Mouse (Mus musculus): Measurements from ENCODE around the gene Gm3138. TPM values are rescaled to one million over a fixed set of nuclear protein-coding genes. Genes with fewer than 3 reads are reported as not detected.

The Gm3138 gene
- polyA plus RNA-seq (2012; rRNA removed), result not detected in 2 replicates

DNA sequence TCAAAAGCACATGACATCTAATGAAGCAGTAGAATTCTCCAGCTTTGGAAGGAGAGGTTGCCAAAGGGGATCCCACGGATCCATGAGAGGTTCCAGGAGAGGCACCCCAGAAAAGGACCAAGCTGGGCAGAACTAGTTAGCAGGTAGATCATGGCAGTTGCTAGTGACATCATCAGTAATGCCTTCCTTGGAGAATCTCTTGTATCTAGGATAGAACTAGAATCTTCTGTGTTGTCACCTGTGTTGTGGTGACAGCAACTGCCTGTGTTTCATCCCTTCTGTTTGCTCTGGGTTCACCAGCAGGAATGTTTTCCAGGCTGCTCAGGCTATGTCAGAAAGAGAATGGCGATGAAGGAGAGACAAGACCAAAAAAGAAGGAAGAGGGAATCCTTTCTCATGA, at the start of gene Gm3138:
Gene Gm3138 (plus strand): TSS at position 301 of the 400 bp plus-strand sequence.

Other genes starting within 250 kb of the Gm3138 start
- gene Gm5796, start 225.7 kb upstream of the Gm3138 start, polyA plus RNA-seq (2012; rRNA removed), result 0.02 TPM in 1 of 2 replicates, not detected in the other
- gene Gm3115, start 165.5 kb upstream of the Gm3138 start, polyA plus RNA-seq (2012; rRNA removed), result not detected in 2 replicates
- 0.05 and 0.06 TPM in 2 replicates for gene Gm8108, start 139.1 kb upstream of the Gm3138 start, polyA plus RNA-seq (2012; rRNA removed)
- not detected in 2 replicates for gene Gm3127, start 84.6 kb upstream of the Gm3138 start, polyA plus RNA-seq (2012; rRNA removed)
- gene Gm2974, start 67.1 kb upstream of the Gm3138 start, polyA plus RNA-seq (2012; rRNA removed), result not detected in 2 replicates
- not detected in 2 replicates for gene Gm3149, start 67.7 kb downstream of the Gm3138 start, polyA plus RNA-seq (2012; rRNA removed)
- gene 2610042L04Rik, start 85.1 kb downstream of the Gm3138 start, polyA plus RNA-seq (2012; rRNA removed), result not detected in 2 replicates
- not detected in 2 replicates for gene Gm3159, start 147.9 kb downstream of the Gm3138 start, polyA plus RNA-seq (2012; rRNA removed)
- not detected in 2 replicates for gene Gm3164, start 165.8 kb downstream of the Gm3138 start, polyA plus RNA-seq (2012; rRNA removed)
- not detected in 2 replicates for gene Gm3173, start 181.4 kb downstream of the Gm3138 start, polyA plus RNA-seq (2012; rRNA removed)
- not detected in 2 replicates for gene Gm3182, start 232.1 kb downstream of the Gm3138 start, polyA plus RNA-seq (2012; rRNA removed)